Mouse (Mus musculus): ENCODE results near the gene Fosl1.

DNA sequence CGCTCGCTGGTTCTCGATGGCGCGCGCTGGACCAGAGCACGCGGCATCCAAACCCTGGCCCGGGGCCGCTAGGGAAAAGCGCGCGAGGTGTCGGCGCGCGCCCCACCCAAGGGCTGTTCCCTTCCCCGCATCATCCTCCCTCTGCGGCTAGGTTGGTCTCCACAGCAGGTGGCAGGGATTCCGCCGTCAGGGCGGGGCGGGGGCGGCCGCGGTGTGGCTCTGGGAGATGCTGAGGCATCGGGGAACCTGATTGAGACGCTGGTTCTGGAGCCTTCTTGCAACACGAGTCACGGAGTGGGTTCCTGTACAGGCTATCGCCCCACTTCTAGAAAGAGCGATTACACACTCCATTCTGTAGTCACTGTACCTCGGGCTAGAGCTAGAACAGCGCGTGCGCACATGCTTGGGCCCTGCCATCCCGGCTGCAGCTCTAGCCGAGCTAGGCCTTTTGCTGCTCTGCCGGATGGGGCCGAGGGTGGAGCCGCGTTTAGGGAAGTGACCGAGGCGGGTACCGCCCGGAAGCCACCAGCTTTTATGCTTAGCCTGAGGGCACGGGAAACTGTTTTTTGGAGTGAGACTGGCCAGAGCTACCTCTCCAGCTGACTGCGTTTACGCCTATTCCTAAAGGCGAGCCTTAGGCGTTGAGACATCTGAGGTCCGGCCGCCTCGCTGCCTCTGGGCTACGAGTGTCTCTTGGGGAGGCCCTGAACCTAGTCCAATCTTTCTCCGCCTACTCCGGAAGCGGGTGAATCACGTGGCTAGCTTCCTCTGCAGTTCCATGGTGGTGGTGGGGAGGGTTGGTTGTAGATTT, 43.8 kb downstream of the Fosl1 start:
- TF ChIP-seq ZC3H11A (IDR thresholded peaks at IDR 0.05; ENCODE audit: borderline replicate concordance, low read depth, low read length) (no peak), ZNF384 (IDR thresholded peaks at IDR 0.05; ENCODE audit: low read depth, low read length) (no peak), CHD2 (IDR thresholded peaks at IDR 0.05; ENCODE audit: low read depth, low read length) (no peak), HCFC1 (IDR thresholded peaks at IDR 0.05; ENCODE audit: borderline replicate concordance, insufficient read depth, low read length) (peak; percentile 13; the same call in 1 of the 2 replicates), MAFK (IDR thresholded peaks at IDR 0.05; ENCODE audit: insufficient read depth, low read depth, low read length) (no peak)

Data from ES-E14 (cell line).